Mouse (Mus musculus) CH12.LX (cell line): Measurements from ENCODE around the gene 1700022I11Rik. TPM values are rescaled to one million over a fixed set of nuclear protein-coding genes. Genes with fewer than 3 reads are reported as not detected.
A peak's percentile ranks its signal among the peaks of the same experiment; 100 is the strongest.

Experiments
- DNase-seq: peaks from one replicate; pipeline ENCODE4 v3.0.0-alpha.2; 2013; ENCODE audit errors: extremely low read depth
- H3K27ac ChIP-seq: 2 replicates; pipeline ENCODE4 v1.5.1; 2012; ENCODE audit warnings: low read depth, mild to moderate bottlenecking, control low read depth, moderate library complexity; ENCODE audit not compliant: insufficient read depth
- H3K27me3 ChIP-seq: replicated peaks from 2 replicates; pipeline ENCODE3; 2012; ENCODE audit warnings: inconsistent platforms
- H3K36me3 ChIP-seq, 2 experiments: replicated peaks in 1 of 2; 2 replicates each; pipeline versions ENCODE3 to v1.6.1; 2012; ENCODE audit warnings: inconsistent platforms in 1 of 2, low read length in 1 of 2, mild to moderate bottlenecking in 1 of 2, mixed read lengths in 1 of 2, moderate library complexity in 1 of 2; ENCODE audit not compliant: control insufficient read depth in 1 of 2, insufficient read depth in 1 of 2
- H3K4me1 ChIP-seq, 2 experiments: 2 replicates each; pipeline ENCODE4 v1.6.1; 2012; ENCODE audit warnings: inconsistent platforms in 1 of 2, moderate library complexity in 1 of 2; ENCODE audit not compliant: insufficient read depth in 2 of 2, control insufficient read depth in 1 of 2
- H3K4me2 ChIP-seq: 2 replicates; pipeline ENCODE4 v1.6.1; 2012; ENCODE audit warnings: low read depth, mild to moderate bottlenecking, control low read depth; ENCODE audit not compliant: poor library complexity, insufficient read depth, severe bottlenecking
- H3K4me3 ChIP-seq, 3 experiments: fragments of 150-350 bp in 1 of 3; sonication (generic) in 1 of 3; replicated peaks in 1 of 3; 2 replicates each; pipeline versions ENCODE3 to v1.5.1; 2011 to 2012; ENCODE audit warnings: low read depth in 2 of 3, low read length in 2 of 3, mild to moderate bottlenecking in 2 of 3, moderate library complexity in 2 of 3, control low read depth in 1 of 3, improper control_type of control experiment in 1 of 3, inconsistent platforms in 1 of 3, mixed read lengths in 1 of 3; ENCODE audit not compliant: poor library complexity in 1 of 3
- H3K79me2 ChIP-seq: replicated peaks from 2 replicates; pipeline ENCODE4 v1.6.1; 2012; ENCODE audit warnings: mild to moderate bottlenecking, moderate library complexity; ENCODE audit not compliant: control insufficient read depth, poor library complexity, insufficient read depth, severe bottlenecking; ENCODE audit errors: extremely low read depth
- H3K9ac ChIP-seq: 2 replicates; pipeline ENCODE4 v1.6.1; 2012; ENCODE audit warnings: low read depth, mild to moderate bottlenecking, control low read depth, moderate library complexity; ENCODE audit not compliant: insufficient read depth
- H3K9me3 ChIP-seq: replicated peaks from 2 replicates; pipeline ENCODE3; 2012; ENCODE audit warnings: low read length, inconsistent platforms, mixed read lengths
- CHD2 ChIP-seq: IDR thresholded peaks from 2 replicates; pipeline ENCODE4 v1.6.1; 2011; ENCODE audit warnings: low read length, improper control_type of control experiment
- CTCF ChIP-seq, 2 experiments: IDR thresholded peaks in 1 of 2; conservative IDR thresholded peaks in 1 of 2; 2 replicates each; pipeline ENCODE4 v1.5.1; 2011 to 2012; ENCODE audit warnings: low read depth in 2 of 2, low read length in 2 of 2, improper control_type of control experiment in 1 of 2, inconsistent platforms in 1 of 2, mild to moderate bottlenecking in 1 of 2, moderate library complexity in 1 of 2
- ETS1 ChIP-seq: conservative IDR thresholded peaks from 2 replicates; pipeline ENCODE4 v1.6.1; 2012; ENCODE audit warnings: low read depth, mild to moderate bottlenecking, inconsistent platforms, low read length, improper control_type of control experiment, moderate library complexity
- JUN ChIP-seq: IDR thresholded peaks from 2 replicates; pipeline ENCODE4 v1.6.1; 2011; ENCODE audit warnings: low read depth, mild to moderate bottlenecking, low read length, improper control_type of control experiment, moderate library complexity; ENCODE audit not compliant: insufficient read depth
- JUND ChIP-seq: conservative IDR thresholded peaks from 2 replicates; pipeline ENCODE4 v1.6.1; 2011; ENCODE audit warnings: low read depth, low read length, improper control_type of control experiment
- KAT2A ChIP-seq: IDR thresholded peaks from 2 replicates; pipeline ENCODE4 v1.6.1; 2012; ENCODE audit warnings: low read length, improper control_type of control experiment, inconsistent platforms; ENCODE audit not compliant: insufficient replicate concordance
- MAZ ChIP-seq: IDR thresholded peaks from 2 replicates; pipeline ENCODE4 v1.6.1; 2012; ENCODE audit warnings: low read depth, mild to moderate bottlenecking, inconsistent platforms, low read length, improper control_type of control experiment, moderate library complexity
- POLR2A ChIP-seq: IDR thresholded peaks from 2 replicates; pipeline ENCODE4 v1.6.1; 2011; ENCODE audit warnings: low read depth, mild to moderate bottlenecking, improper control_type of control experiment, low read length
- POLR2AphosphoS2 ChIP-seq: IDR thresholded peaks from 2 replicates; pipeline ENCODE4 v1.6.1; 2011; ENCODE audit warnings: low read depth, low read length, improper control_type of control experiment
- RAD21 ChIP-seq: IDR thresholded peaks from 2 replicates; pipeline ENCODE4 v1.6.1; 2011; ENCODE audit warnings: low read depth, mild to moderate bottlenecking, low read length, improper control_type of control experiment, moderate library complexity
- RCOR1 ChIP-seq: conservative IDR thresholded peaks from 2 replicates; pipeline ENCODE4 v1.6.1; 2012; ENCODE audit warnings: low read depth, mild to moderate bottlenecking, inconsistent platforms, low read length, improper control_type of control experiment
- SMC3 ChIP-seq: IDR thresholded peaks from 2 replicates; pipeline ENCODE4 v1.6.1; 2011; ENCODE audit warnings: low read depth, low read length, improper control_type of control experiment
- USF2 ChIP-seq: conservative IDR thresholded peaks from 2 replicates; pipeline ENCODE4 v1.6.1; 2011; ENCODE audit warnings: low read depth, low read length, improper control_type of control experiment
- ZKSCAN1 ChIP-seq: IDR thresholded peaks from 2 replicates; pipeline ENCODE4 v1.6.1; 2012; ENCODE audit warnings: low read depth, inconsistent platforms, low read length, improper control_type of control experiment, borderline replicate concordance
- ZMIZ1 ChIP-seq: IDR thresholded peaks from 2 replicates; pipeline ENCODE4 v1.6.1; 2012; ENCODE audit warnings: low read depth, mild to moderate bottlenecking, inconsistent platforms, low read length, improper control_type of control experiment
- dilution Hi-C: fragments of 300-500 bp; cut with MboI; formaldehyde crosslinking; loops from 2 replicates; pipeline ENCODE4 v1.14.3; 2020; ENCODE audit warnings: low sequenced_read_pairs; ENCODE audit not compliant: extremely low pct_unique_long_range_greater_than_20kb, extremely low pct_ligation_motif_present
- in situ Hi-C: fragments of 300-500 bp; cut with MboI; formaldehyde crosslinking; loops from 3 replicates; pipeline ENCODE4 v1.14.3; 2019; ENCODE audit warnings: low sequenced_read_pairs, low pct_ligation_motif_present, low pct_unique_long_range_greater_than_20kb, mixed read lengths
- polyA plus RNA-seq: library from polyadenylated mRNA; unstranded; fragments of >175 nt; gene quantifications from 2 replicates; pipeline ENCODE4 v1.2.1, GENCODE M21; 2012; ENCODE audit warnings: low read depth; ENCODE audit not compliant: insufficient read length
- total RNA-seq, 2 experiments: library from RNA; depleted of rRNA; stranded (reverse); fragments of 300-350 nt in 1 of 2; fragments of >200 nt in 1 of 2; gene quantifications; 2 replicates each; pipeline ENCODE4 v1.2.3; 2012 to 2014

The 1700022I11Rik gene
- total and polyA plus RNA-seq, 3 experiments, result 0.24 to 0.55 TPM; not detected in 1

DNA sequence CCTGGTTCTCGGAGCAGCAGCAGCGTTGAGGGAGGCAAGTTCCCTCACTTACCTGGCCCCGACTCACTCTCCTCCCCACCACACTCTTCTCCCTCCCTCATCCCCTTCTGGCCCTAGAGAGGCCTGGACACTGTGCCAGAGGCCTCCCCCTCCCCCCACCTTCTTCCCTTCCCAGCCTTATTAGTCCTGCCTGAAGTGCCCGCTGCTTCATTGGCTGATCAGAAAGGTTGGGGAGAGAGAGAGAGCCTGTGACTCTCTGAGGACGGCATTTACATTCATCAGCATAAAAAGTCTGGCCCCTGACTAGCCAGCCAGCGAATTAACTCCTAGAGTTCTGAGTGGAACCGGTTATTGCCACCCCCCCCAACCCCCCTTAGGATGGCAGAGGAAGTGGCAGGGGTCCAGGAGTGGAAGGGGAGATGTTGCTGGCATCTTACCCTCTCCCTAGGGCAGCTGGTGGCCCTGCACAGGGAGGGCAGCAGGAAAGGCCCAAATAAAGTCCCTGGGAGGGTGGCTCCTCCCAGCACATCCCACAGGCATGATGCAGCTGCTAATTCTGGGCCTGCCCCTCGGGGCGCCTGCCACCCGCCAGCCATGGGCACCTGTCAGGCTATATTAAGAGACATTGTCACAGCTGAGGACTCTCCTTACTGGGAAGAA is 15.8 kb upstream of the 1700022I11Rik start:
- Histone ChIP-seq H3K9me3 (no peaks in the 10 kb centered on the region), H3K4me2 (no peak overlapping the region), H3K4me3 (no peak overlapping the region), H3K9ac (no peak overlapping the region), H3K27me3 (no peaks in the 10 kb centered on the region), H3K4me1 (peaks cover 8 to 58% of the 10 kb centered on the region in 2 experiments), H3K27ac (no peak overlapping the region), H3K36me3 (peaks cover 4 to 31% of the 10 kb centered on the region in 2 experiments), H3K79me2 (no peaks in the 10 kb centered on the region)
- TF ChIP-seq JUND (no peak), KAT2A (no peak), MAZ (no peak), RCOR1 (no peak), ETS1 (no peak), ZKSCAN1 (no peak), POLR2A (no peak)
- in situ Hi-C loops (no loop called here), dilution Hi-C loops (no loop called here)
- DNase-seq, result no peak

DNA sequence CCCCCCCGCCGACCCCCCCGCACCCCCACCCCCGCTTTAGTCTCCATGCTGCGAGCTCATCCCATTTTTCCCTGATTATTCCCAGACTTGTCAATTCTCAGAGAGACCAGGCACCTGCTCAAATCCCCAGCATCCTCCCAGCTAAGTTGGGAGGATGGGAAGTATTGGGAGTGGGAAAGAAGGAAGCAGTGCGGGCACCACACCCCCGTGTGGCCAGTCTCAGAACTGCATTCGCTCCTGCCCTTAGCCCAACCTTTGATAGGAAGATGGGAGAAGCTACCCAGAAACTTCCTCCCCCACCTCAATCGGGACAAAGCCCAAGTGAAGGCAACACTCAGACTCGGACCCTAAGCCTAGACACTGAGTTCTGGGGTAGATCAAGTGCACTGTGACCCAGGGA is 15.1 kb upstream of the 1700022I11Rik start:
- no peaks in the 10 kb centered on the region for H3K9me3 ChIP-seq
- no peak overlapping the region for H3K9ac ChIP-seq
- dilution Hi-C loops, result no loop called here
- in situ Hi-C loops, result no loop called here
- no peak overlapping the region for H3K27ac ChIP-seq
- H3K4me1 ChIP-seq, result peaks cover 8 to 53% of the 10 kb centered on the region in 2 experiments
- H3K4me3 ChIP-seq, result no peak overlapping the region
- DNase-seq, result no peak
- TF ChIP-seq CTCF (conservative IDR thresholded peaks at IDR 0.05 in 1 of 2, IDR thresholded peaks at IDR 0.05 in 1 of 2; ENCODE audit: low read depth in 2 of 2, low read length in 2 of 2), result peak; percentile 71 to 83
- peak; percentile 34 for TF ChIP-seq RAD21
- TF ChIP-seq POLR2AphosphoS2, result no peak
- TF ChIP-seq SMC3, result peak; percentile 63
- H3K36me3 ChIP-seq, result peaks cover 4 to 37% of the 10 kb centered on the region in 2 experiments
- no peaks in the 10 kb centered on the region for H3K79me2 ChIP-seq
- H3K27me3 ChIP-seq, result no peaks in the 10 kb centered on the region
- no peak overlapping the region for H3K4me2 ChIP-seq

- H3K9ac ChIP-seq, result no peak overlapping the region
- H3K9me3 ChIP-seq, result no peaks in the 10 kb centered on the region
- no peak overlapping the region for H3K4me3 ChIP-seq
- H3K27ac ChIP-seq, result no peak overlapping the region
- peaks cover 8 to 52% of the 10 kb centered on the region in 2 experiments for H3K4me1 ChIP-seq
- H3K27me3 ChIP-seq, result no peaks in the 10 kb centered on the region
- H3K79me2 ChIP-seq, result no peaks in the 10 kb centered on the region
- dilution Hi-C loops (no loop called here), in situ Hi-C loops (no loop called here)
- no peak overlapping the region for H3K4me2 ChIP-seq
- TF ChIP-seq USF2 (no peak), CHD2 (no peak), ZMIZ1 (no peak), ETS1 (no peak), JUN (no peak)
- peaks cover 4 to 40% of the 10 kb centered on the region in 2 experiments for H3K36me3 ChIP-seq
- DNase-seq, result no peak
Measured at GRCm38 (mm10) chr4:42955200-42955599, 14.2 kb upstream of the 1700022I11Rik start.
